Mouse (Mus musculus) forebrain, embryonic 11.5 days (tissue): ENCODE results near the gene Kpna6. TPM values are rescaled to one million over a fixed set of nuclear protein-coding genes. Genes with fewer than 3 reads are reported as not detected.
A peak's percentile ranks its signal among the peaks of the same experiment; 100 is the strongest.

ENCODE experiments used
- ATAC-seq: fragments of 200-750 bp; cut with Nextera tagmentation; replicated peaks from 2 replicates; pipeline ENCODE4 v1.8.0; 2017; ENCODE audit warnings: moderate TSS enrichment; ENCODE audit not compliant: low FRiP score
- DNase-seq: peaks from one replicate; pipeline ENCODE4 v3.0.0-alpha.2; 2017; ENCODE audit warnings: low spot score
- H3K27ac ChIP-seq: fragments of 300-500 bp; sonication (generic); 2 replicates; pipeline ENCODE4 v1.5.1; 2014; ENCODE audit warnings: low read depth, low read length
- H3K27me3 ChIP-seq: fragments of 300-500 bp; sonication (generic); 2 replicates; pipeline ENCODE4 v1.6.1; 2014; ENCODE audit warnings: mild to moderate bottlenecking, low read length, mixed read lengths; ENCODE audit not compliant: control insufficient read depth, insufficient read depth
- H3K36me3 ChIP-seq: fragments of 300-500 bp; sonication (generic); 2 replicates; pipeline ENCODE4 v1.6.1; 2014; ENCODE audit warnings: mild to moderate bottlenecking, low read length, moderate library complexity, mixed read lengths; ENCODE audit not compliant: control insufficient read depth, insufficient read depth
- H3K4me1 ChIP-seq: fragments of 300-500 bp; sonication (generic); replicated peaks from 2 replicates; pipeline ENCODE4 v1.6.1; 2014; ENCODE audit warnings: low read length, mixed read lengths; ENCODE audit not compliant: control insufficient read depth, insufficient read depth
- H3K4me2 ChIP-seq: fragments of 300-500 bp; sonication (generic); 2 replicates; pipeline ENCODE4 v1.6.1; 2014; ENCODE audit warnings: low read depth, mild to moderate bottlenecking, low read length, moderate library complexity, mixed read lengths; ENCODE audit not compliant: severe bottlenecking
- H3K4me3 ChIP-seq: fragments of 300-500 bp; sonication (generic); 2 replicates; pipeline ENCODE4 v1.5.1; 2014; ENCODE audit warnings: low read depth, low read length
- H3K9ac ChIP-seq: fragments of 300-500 bp; sonication (generic); 2 replicates; pipeline ENCODE4 v1.6.1; 2014; ENCODE audit warnings: low read length
- H3K9me3 ChIP-seq: fragments of 300-500 bp; sonication (generic); 2 replicates; pipeline ENCODE4 v1.6.1; 2016; ENCODE audit warnings: low read length, mixed read lengths; ENCODE audit not compliant: control insufficient read depth
- WGBS: fragments of 180-500 bp; shearing (Covaris S2); extraction: QIAGEN DNeasy Blood & Tissue Kit; methylation state at CpG from one replicate; pipeline ENCODE4 v1.1.7; 2014; 5-methylcytosine and 5-hydroxymethylcytosine counted together
- polyA plus RNA-seq: library from polyadenylated mRNA; unstranded; fragments of >200 nt; fragmentation: Nextera tagmentation; extraction: Ambion mirVana; gene quantifications from 2 replicates; pipeline ENCODE4 v1.2.1, GENCODE M21; 2014

The Kpna6 gene
- polyA plus RNA-seq, 1 experiment from 2014 or later, result 12.0 TPM

- ATAC-seq (no peak), DNase-seq (peak; percentile 72)
- no peaks in the 10 kb centered on the region for H3K9me3 ChIP-seq
- peak overlapping the region; percentile 78 for H3K9ac ChIP-seq
- H3K4me3 ChIP-seq, result peak overlapping the region; percentile 58
- 9% methylated on average over 17 of the region's 17 CpGs for WGBS
- peak overlapping the region; percentile 89; the same call in 1 of the 2 replicates for H3K27ac ChIP-seq
- H3K36me3 ChIP-seq, result peaks cover 18% of the 10 kb centered on the region; the same call in 1 of the 2 replicates
- peaks cover 5% of the 10 kb centered on the region; the same call in 1 of the 2 replicates for H3K4me1 ChIP-seq
- H3K4me2 ChIP-seq, result peak overlapping the region; percentile 84
- H3K27me3 ChIP-seq, result no peaks in the 10 kb centered on the region
Measured at GRCm38 (mm10) chr4:129640101-129640637, 32.4 kb downstream of the Kpna6 start.

- Histone ChIP-seq H3K4me2 (peak overlapping the region; percentile 84; the same call in 1 of the 2 replicates), H3K4me3 (no peak overlapping the region), H3K27ac (no peak overlapping the region), H3K4me1 (peaks cover 5% of the 10 kb centered on the region; the same call in 1 of the 2 replicates), H3K27me3 (no peaks in the 10 kb centered on the region), H3K36me3 (peaks cover 18% of the 10 kb centered on the region; the same call in 1 of the 2 replicates), H3K9me3 (no peaks in the 10 kb centered on the region), H3K9ac (no peak overlapping the region)
- no peak for DNase-seq
- WGBS, result 91% methylated on average over 15 of the region's 15 CpGs
- no peak for ATAC-seq
Measured at GRCm38 (mm10) chr4:129639221-129639620, 33.3 kb downstream of the Kpna6 start.

DNA sequence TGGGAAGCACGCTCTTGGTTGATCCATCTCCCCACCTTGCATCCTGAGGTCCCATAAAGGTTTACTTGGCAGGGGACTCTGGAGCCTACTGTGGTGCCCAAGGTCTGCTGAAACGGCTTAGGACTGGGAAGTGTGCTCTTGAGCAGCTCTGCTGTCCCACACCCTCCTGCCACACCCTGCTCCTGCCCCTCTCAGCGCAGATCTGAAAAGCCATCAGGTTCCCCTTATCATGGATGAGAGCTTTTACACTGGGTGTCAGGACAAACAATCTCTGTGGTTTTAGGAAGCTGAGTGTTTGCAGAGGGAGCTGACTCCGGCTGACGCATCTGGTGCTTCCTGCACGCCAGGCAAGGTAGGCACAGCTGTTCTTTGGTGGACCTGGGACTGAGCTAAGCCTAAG lies 38.7 kb downstream of the Kpna6 start:
- ATAC-seq, result no peak
- Histone ChIP-seq H3K9ac (no peak overlapping the region), H3K4me2 (no peak overlapping the region), H3K36me3 (peaks cover 46% of the 10 kb centered on the region), H3K4me1 (0 out of 2 replicates have a peak, but pooled peaks cover 3% of the 10 kb centered on the region), H3K27ac (no peak overlapping the region), H3K9me3 (no peaks in the 10 kb centered on the region), H3K27me3 (no peaks in the 10 kb centered on the region), H3K4me3 (no peak overlapping the region)
- no peak for DNase-seq
- 96% methylated on average over 6 of the region's 6 CpGs for WGBS

DNA sequence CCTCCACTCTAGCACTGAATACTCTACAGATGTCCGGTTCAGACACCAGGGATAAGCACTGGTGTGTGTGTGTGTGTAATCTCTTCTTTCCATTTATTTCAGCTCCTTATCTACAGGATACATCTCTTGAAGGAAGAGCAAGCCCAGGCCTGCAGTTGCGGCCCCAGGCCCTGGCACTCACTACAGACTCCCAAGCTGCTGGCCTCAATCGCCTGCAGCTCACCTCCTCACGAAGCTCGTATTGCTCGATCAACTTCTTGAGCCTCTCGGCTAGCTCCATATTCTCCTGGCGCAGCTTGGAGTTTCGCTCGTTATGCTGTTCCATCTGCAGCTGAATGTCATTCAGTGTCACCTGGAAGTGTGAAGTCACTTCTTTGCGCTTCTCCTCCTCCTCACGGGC lies 40.7 kb downstream of the Kpna6 start:
- H3K36me3 ChIP-seq, result peaks cover 43% of the 10 kb centered on the region
- no peak overlapping the region for H3K9ac ChIP-seq
- DNase-seq, result no peak
- 93% methylated on average over 12 of the region's 12 CpGs for WGBS
- no peak overlapping the region for H3K27ac ChIP-seq
- H3K4me1 ChIP-seq, result no peaks in the 10 kb centered on the region
- H3K27me3 ChIP-seq, result no peaks in the 10 kb centered on the region
- no peak for ATAC-seq
- H3K4me3 ChIP-seq, result no peak overlapping the region
- no peaks in the 10 kb centered on the region for H3K9me3 ChIP-seq
- H3K4me2 ChIP-seq, result no peak overlapping the region

- Histone ChIP-seq H3K9ac (no peak overlapping the region), H3K27ac (no peak overlapping the region), H3K36me3 (peaks cover 36% of the 10 kb centered on the region), H3K9me3 (no peaks in the 10 kb centered on the region), H3K4me2 (no peak overlapping the region), H3K4me3 (no peak overlapping the region), H3K27me3 (no peaks in the 10 kb centered on the region), H3K4me1 (no peaks in the 10 kb centered on the region)
- ATAC-seq (no peak), DNase-seq (no peak)
- 87% methylated on average over 4 of the region's 4 CpGs for WGBS
Measured at GRCm38 (mm10) chr4:129630944-129631343, 41.6 kb downstream of the Kpna6 start.

DNA sequence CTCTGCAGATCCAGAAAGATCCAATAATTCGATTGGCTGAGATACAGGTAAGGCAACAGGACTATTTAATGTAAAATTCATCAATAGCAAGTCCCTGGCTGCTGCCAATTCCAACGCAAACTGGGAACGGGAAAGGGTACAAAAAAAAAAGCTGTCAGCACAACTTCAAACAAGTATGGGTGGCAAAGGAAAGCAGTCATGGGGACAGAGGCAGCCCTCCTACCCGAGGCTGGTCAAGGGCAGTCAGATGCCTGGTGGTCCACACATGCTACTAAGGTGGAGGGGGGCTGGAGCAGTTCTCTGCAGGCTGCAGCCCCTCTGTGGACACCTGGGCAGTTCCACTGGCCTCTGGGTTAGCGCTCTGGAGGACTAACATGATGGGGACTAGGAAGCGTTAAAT lies 46.5 kb downstream of the Kpna6 start:
- Histone ChIP-seq H3K27me3 (no peaks in the 10 kb centered on the region), H3K36me3 (peaks cover 16% of the 10 kb centered on the region), H3K27ac (no peak overlapping the region), H3K4me2 (no peak overlapping the region), H3K9ac (no peak overlapping the region), H3K9me3 (no peaks in the 10 kb centered on the region), H3K4me3 (no peak overlapping the region), H3K4me1 (peaks cover 24% of the 10 kb centered on the region)
- no peak for ATAC-seq
- DNase-seq, result no peak
- WGBS, result 78% methylated on average over 6 of the region's 6 CpGs

- ATAC-seq (no peak), DNase-seq (no peak)
- H3K4me2 ChIP-seq, result no peak overlapping the region; the same call in 1 of the 2 replicates
- H3K4me1 ChIP-seq, result peaks cover 24% of the 10 kb centered on the region
- H3K9me3 ChIP-seq, result no peaks in the 10 kb centered on the region
- WGBS, result 40% methylated on average over 4 of the region's 4 CpGs
- no peak overlapping the region; the same call in 1 of the 2 replicates for H3K9ac ChIP-seq
- no peaks in the 10 kb centered on the region for H3K27me3 ChIP-seq
- H3K27ac ChIP-seq, result 0 out of 2 replicates have a peak overlapping the region, but pooled peaks have one; percentile 79
- peaks cover 12% of the 10 kb centered on the region for H3K36me3 ChIP-seq
- no peak overlapping the region for H3K4me3 ChIP-seq
Measured at GRCm38 (mm10) chr4:129625496-129625895, 47.1 kb downstream of the Kpna6 start.

DNA sequence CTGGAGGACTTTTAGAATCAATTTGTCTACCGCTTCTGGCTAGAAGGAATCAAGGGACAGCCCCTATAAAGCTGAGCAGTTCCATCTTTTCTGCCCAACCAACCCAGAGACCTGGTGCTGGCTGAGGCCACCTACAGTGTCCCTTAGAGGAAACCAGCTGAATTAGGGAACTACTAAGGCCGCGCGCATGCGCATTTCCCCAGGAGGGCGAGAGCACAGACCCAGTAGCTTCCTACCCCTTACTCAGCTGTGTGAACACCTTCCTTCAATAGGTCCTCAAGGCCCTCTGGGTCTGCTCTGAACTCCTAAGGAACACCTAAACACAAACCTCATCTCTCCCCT lies 47.6 kb downstream of the Kpna6 start:
- H3K9ac ChIP-seq, result peak overlapping the region; percentile 77
- H3K4me1 ChIP-seq, result peaks cover 24% of the 10 kb centered on the region
- peaks cover 12% of the 10 kb centered on the region for H3K36me3 ChIP-seq
- 3% methylated on average over 6 of the region's 6 CpGs for WGBS
- peak overlapping the region; percentile 79 for H3K27ac ChIP-seq
- DNase-seq, result peak; percentile 82
- H3K4me3 ChIP-seq, result peak overlapping the region; percentile 55
- ATAC-seq, result no peak
- no peaks in the 10 kb centered on the region for H3K9me3 ChIP-seq
- H3K27me3 ChIP-seq, result no peaks in the 10 kb centered on the region
- peak overlapping the region; percentile 79 for H3K4me2 ChIP-seq
